Mouse (Mus musculus) cerebellum, adult 2 months (tissue): Measurements from ENCODE around the gene Ube2j1.

Source experiments
- CTCF ChIP-seq: fragments of 200-500 bp; IDR thresholded peaks from 2 replicates; pipeline ENCODE4 v1.5.1; 2011; ENCODE audit warnings: low read depth, mild to moderate bottlenecking, control low read depth, low read length, moderate library complexity, borderline replicate concordance; ENCODE audit not compliant: insufficient read depth
- POLR2A ChIP-seq: fragments of 200-500 bp; IDR thresholded peaks from 2 replicates; pipeline ENCODE4 v1.6.1; 2011; ENCODE audit warnings: low read length, control low read depth, borderline replicate concordance; ENCODE audit not compliant: insufficient read depth

GRCm38 (mm10) chr4:33075776-33076524 lies 44.7 kb downstream of the Ube2j1 start:
- TF ChIP-seq CTCF (no peak), POLR2A (no peak)
